Mouse (Mus musculus) induced T-regulatory cell, adult 2 months (primary cell): ENCODE results near the gene Spib.

ENCODE experiments used
- DNase-seq: peaks from one replicate; pipeline ENCODE4 v3.0.0-alpha.2; 2012; ENCODE audit warnings: low read depth

Spib gene

GRCm38 (mm10) chr7:44548497-44549087, 16.7 kb upstream of the Spib start, which contains the start of gene Pold1:
Gene Pold1 (minus strand): TSS chr7:44548849.
- DNase-seq: peak; percentile 100

GRCm38 (mm10) chr7:44547725-44548124, 15.9 kb upstream of the Spib start:
- no peak for DNase-seq

- DNase-seq: peak; percentile 70
Measured at GRCm38 (mm10) chr7:44547041-44547440, 15.2 kb upstream of the Spib start.

- DNase-seq: no peak
Measured at GRCm38 (mm10) chr7:44546274-44546673, 14.4 kb upstream of the Spib start.

- no peak for DNase-seq
Measured at GRCm38 (mm10) chr7:44543071-44543470, 11.2 kb upstream of the Spib start.

- DNase-seq: no peak
Measured at GRCm38 (mm10) chr7:44542555-44542954, 10.7 kb upstream of the Spib start.

- no peak for DNase-seq
Measured at GRCm38 (mm10) chr7:44538756-44539624, 7.1 kb upstream of the Spib start.

GRCm38 (mm10) chr7:44537496-44537895, 5.6 kb upstream of the Spib start:
- DNase-seq: no peak

GRCm38 (mm10) chr7:44537009-44537408, 5.1 kb upstream of the Spib start:
- DNase-seq: no peak

GRCm38 (mm10) chr7:44536590-44536968, 4.7 kb upstream of the Spib start:
- DNase-seq: no peak

- no peak for DNase-seq
Measured at GRCm38 (mm10) chr7:44535657-44536589, 4.1 kb upstream of the Spib start.

GRCm38 (mm10) chr7:44534656-44535441, 3.0 kb upstream of the Spib start:
- DNase-seq: no peak

- no peak for DNase-seq
Measured at GRCm38 (mm10) chr7:44534242-44534641, 2.4 kb upstream of the Spib start.

- no peak for DNase-seq
Measured at GRCm38 (mm10) chr7:44533746-44534045, 1.8 kb upstream of the Spib start.

- DNase-seq: no peak
Measured at GRCm38 (mm10) chr7:44532918-44533745, 1.3 kb upstream of the Spib start.

- no peak for DNase-seq
Measured at GRCm38 (mm10) chr7:44531207-44531606, 664 bp downstream of the Spib start.

GRCm38 (mm10) chr7:44530507-44530906, 1.4 kb downstream of the Spib start:
- no peak for DNase-seq

GRCm38 (mm10) chr7:44529518-44529917, 2.4 kb downstream of the Spib start:
- no peak for DNase-seq

GRCm38 (mm10) chr7:44527483-44528398, 4.1 kb downstream of the Spib start:
- DNase-seq: peak; percentile 85
